8 mouse cellular contexts compared by ENCODE assay signal in genomic region chr4:31419240-31419639, GRCm38 (mm10).
DNase-seq lines count a peak whose midpoint lies in the region; ATAC-seq lines count a peak whose summit lies in the region.
"Had no signal": no experiment of that assay in that cellular context is flagged by ENCODE, and none has a peak within 500 bp of the region (broad histone marks: within the 10 kb centered on the region; RNA-seq: fewer than 3 reads in every experiment).

No protein-coding gene starts in this region.

- H3K27ac ChIP-seq in forebrain, embryonic 13.5 days = no peak overlapping the region
- H3K27ac ChIP-seq in hindbrain, embryonic 13.5 days = peak overlapping the region; percentile 40; the same call in 1 of the 2 replicates
- no peak overlapping the region for H3K27ac ChIP-seq in midbrain, embryonic 12.5 days (replicated peaks)
- H3K27ac ChIP-seq: liver, embryonic 13.5 days had no signal

- peak; percentile 66 for ATAC-seq in forebrain, embryonic 13.5 days
- 0 out of 2 replicates have a peak, but pooled peaks have one; percentile 61 for ATAC-seq in hindbrain, embryonic 13.5 days (ENCODE audit: low FRiP score)
- peak; percentile 63 for ATAC-seq in midbrain, embryonic 12.5 days (ENCODE audit: low FRiP score, low read depth)

- no peak overlapping the region for H3K9ac ChIP-seq in forebrain, embryonic 13.5 days
- peak overlapping the region; percentile 49; the same call in 1 of the 2 replicates for H3K9ac ChIP-seq in hindbrain, embryonic 13.5 days
- no peak overlapping the region for H3K9ac ChIP-seq in midbrain, embryonic 12.5 days (replicated peaks)
- H3K9ac ChIP-seq: liver, embryonic 13.5 days had no signal

- no peak overlapping the region for H3K4me3 ChIP-seq in forebrain, embryonic 13.5 days
- no peak overlapping the region for H3K4me3 ChIP-seq in hindbrain, embryonic 13.5 days
- H3K4me3 ChIP-seq in midbrain, embryonic 12.5 days = no peak overlapping the region
- H3K4me3 ChIP-seq: liver, embryonic 13.5 days had no signal

- DNase-seq in NIH3T3 (ENCODE audit: low read depth) = peak; percentile 81
- peak; percentile 3 for DNase-seq in c-Kit-negative CD71-positive TER-119-positive erythroid progenitor cells, embryonic 14.5 days (ENCODE audit: low read depth, low spot score)
- peak; percentile 44 for DNase-seq in left cerebral cortex, adult 11 months (ENCODE audit: low spot score)
- DNase-seq in telencephalon, adult 2 months (ENCODE audit: low read depth, low spot score) = peak; percentile 69
- DNase-seq: liver, embryonic 13.5 days had no signal

- H3K9me3 ChIP-seq in forebrain, embryonic 13.5 days (replicated peaks) = 0 out of 2 replicates have a peak, but pooled peaks cover 4% of the 10 kb centered on the region
- no peaks in the 10 kb centered on the region for H3K9me3 ChIP-seq in hindbrain, embryonic 13.5 days
- H3K9me3 ChIP-seq in midbrain, embryonic 12.5 days = no peaks in the 10 kb centered on the region
- H3K9me3 ChIP-seq: liver, embryonic 13.5 days had no signal

- H3K36me3 ChIP-seq in forebrain, embryonic 13.5 days (ENCODE audit: poor library complexity, severe bottlenecking) = no peaks in the 10 kb centered on the region
- no peaks in the 10 kb centered on the region for H3K36me3 ChIP-seq in hindbrain, embryonic 13.5 days
- no peaks in the 10 kb centered on the region for H3K36me3 ChIP-seq in midbrain, embryonic 12.5 days
- H3K36me3 ChIP-seq: liver, embryonic 13.5 days had no signal

- H3K4me1 ChIP-seq in forebrain, embryonic 13.5 days = no peaks in the 10 kb centered on the region
- H3K4me1 ChIP-seq in hindbrain, embryonic 13.5 days (replicated peaks) = peaks cover 6% of the 10 kb centered on the region
- no peaks in the 10 kb centered on the region for H3K4me1 ChIP-seq in midbrain, embryonic 12.5 days
- H3K4me1 ChIP-seq: liver, embryonic 13.5 days had no signal

- 14% methylated on average over 6 of the region's 6 CpGs for WGBS in forebrain, embryonic 13.5 days
- 8% methylated on average over 6 of the region's 6 CpGs for WGBS in hindbrain, embryonic 13.5 days
- 9% methylated on average over 6 of the region's 6 CpGs for WGBS in midbrain, embryonic 12.5 days

- H3K27me3 ChIP-seq in forebrain, embryonic 13.5 days = no peaks in the 10 kb centered on the region
- H3K27me3 ChIP-seq in hindbrain, embryonic 13.5 days = no peaks in the 10 kb centered on the region
- H3K27me3 ChIP-seq in midbrain, embryonic 12.5 days = peaks cover 4% of the 10 kb centered on the region; the same call in 1 of the 2 replicates
- H3K27me3 ChIP-seq: liver, embryonic 13.5 days had no signal

- H3K4me2 ChIP-seq in forebrain, embryonic 13.5 days = no peak overlapping the region
- no peak overlapping the region for H3K4me2 ChIP-seq in hindbrain, embryonic 13.5 days
- no peak overlapping the region for H3K4me2 ChIP-seq in midbrain, embryonic 12.5 days (replicated peaks)
- H3K4me2 ChIP-seq: liver, embryonic 13.5 days had no signal

Comparison
In these comparisons a context has a peak if more than half of its experiments do, and no peak if none do; other contexts are left out.
1. DNase-seq: peak in every context shown above with its lines; median percentile 81 in NIH3T3; 69 in telencephalon, adult 2 months; 44 in left cerebral cortex, adult 11 months; 3 in c-Kit-negative CD71-positive TER-119-positive erythroid progenitor cells, embryonic 14.5 days.